Mouse (Mus musculus): ENCODE measurements at regions not wholly inside any gene's neighbourhood (a gene's known extent, or its start where the extent isn't known, plus 50 kb on each side); places are given as distances from the start of the nearest gene placed in this dataset.

GRCm38 (mm10) chr10:21831002-21831696 lies 50.8 kb upstream of the Sgk1 start:
- no peak for DNase-seq (ENCODE audit: low spot score)
